Mouse (Mus musculus) kidney, adult 2 months (tissue): ENCODE results near the gene Tpcn1. TPM values are rescaled to one million over a fixed set of nuclear protein-coding genes. Genes with fewer than 3 reads are reported as not detected.
A peak's percentile ranks its signal among the peaks of the same experiment; 100 is the strongest.

Experiments used
- DNase-seq: peaks from one replicate; pipeline ENCODE4 v3.0.0; 2021
- H3K27ac ChIP-seq: fragments of 200-500 bp; 2 replicates; pipeline ENCODE4 v1.5.1; 2012; ENCODE audit warnings: low read depth, low read length, control low read depth, inconsistent platforms; ENCODE audit not compliant: insufficient read depth
- H3K27me3 ChIP-seq: fragments of 200-500 bp; replicated peaks from 2 replicates; pipeline ENCODE4 v1.6.1; 2012; ENCODE audit warnings: mild to moderate bottlenecking, moderate library complexity, low read length, inconsistent platforms; ENCODE audit not compliant: control insufficient read depth, insufficient read depth
- H3K36me3 ChIP-seq: fragments of 200-500 bp; 2 replicates; pipeline ENCODE4 v1.6.1; 2012; ENCODE audit warnings: mild to moderate bottlenecking, moderate library complexity, low read length, inconsistent platforms; ENCODE audit not compliant: control insufficient read depth, insufficient read depth
- H3K4me1 ChIP-seq: fragments of 200-500 bp; 2 replicates; pipeline ENCODE4 v1.6.1; 2011; ENCODE audit warnings: low read length; ENCODE audit not compliant: control insufficient read depth, insufficient read depth
- H3K4me3 ChIP-seq: fragments of 200-500 bp; 2 replicates; pipeline ENCODE4 v1.5.1; 2011; ENCODE audit warnings: mild to moderate bottlenecking, low read depth, low read length, control low read depth; ENCODE audit not compliant: insufficient read depth
- CTCF ChIP-seq: fragments of 200-500 bp; conservative IDR thresholded peaks from 2 replicates; pipeline ENCODE4 v1.5.1; 2011; ENCODE audit warnings: low read depth, mild to moderate bottlenecking, control low read depth, low read length, moderate library complexity, mixed read lengths; ENCODE audit not compliant: insufficient read depth, insufficient read length
- POLR2A ChIP-seq: fragments of 200-500 bp; IDR thresholded peaks from one replicate; pipeline ENCODE4 v1.6.1; 2011; ENCODE audit warnings: low read depth, low read length, control low read depth
- WGBS: fragments of 180-500 bp; shearing (Covaris S2); methylation state at CpG from one replicate; pipeline ENCODE4 v1.1.7; 2018; 5-methylcytosine and 5-hydroxymethylcytosine counted together
- polyA plus RNA-seq: library from polyadenylated mRNA; depleted of rRNA; stranded (reverse); fragments of >200 nt; gene quantifications from 2 replicates; pipeline ENCODE4 v1.2.3, GENCODE M21; 2012; rRNA removed

Tpcn1 gene
- 200 and 216 TPM in 2 replicates for polyA plus RNA-seq

- Histone ChIP-seq H3K36me3 (peaks cover 2% of the 10 kb centered on the region; the same call in 1 of the 2 replicates), H3K27ac (peak within 1 kb of the TSS; percentile 87), H3K27me3 (no peaks in the 10 kb centered on the region), H3K4me1 (peaks cover 23% of the 10 kb centered on the region), H3K4me3 (peak within 1 kb of the TSS; percentile 67)
- TF ChIP-seq POLR2A: peak; percentile 95
- no peak for TF ChIP-seq CTCF
- WGBS: under 1% methylated on average over 35 of the region's 35 CpGs
- peak; percentile 100 for DNase-seq
Observed at GRCm38 (mm10) chr5:120588569-120589094, at the start of gene Tpcn1, which contains the start of gene Iqcd. Tpcn1 (minus strand) TSS chr5:120588673. Iqcd (plus strand) TSS chr5:120589016.

GRCm38 (mm10) chr5:120635633-120636032 is 47.2 kb upstream of the Tpcn1 start:
- H3K4me3 ChIP-seq: no peak overlapping the region
- no peaks in the 10 kb centered on the region for H3K27me3 ChIP-seq
- TF ChIP-seq POLR2A (no peak), CTCF (no peak)
- WGBS: 73% methylated on average over 5 of the region's 5 CpGs
- H3K27ac ChIP-seq: no peak overlapping the region
- DNase-seq: no peak
- H3K36me3 ChIP-seq: no peaks in the 10 kb centered on the region
- no peaks in the 10 kb centered on the region for H3K4me1 ChIP-seq

- no peak overlapping the region for H3K27ac ChIP-seq
- no peak for TF ChIP-seq POLR2A
- no peak for TF ChIP-seq CTCF
- H3K27me3 ChIP-seq: no peaks in the 10 kb centered on the region
- WGBS: 26% methylated on average over 5 of the region's 5 CpGs
- no peaks in the 10 kb centered on the region for H3K36me3 ChIP-seq
- H3K4me1 ChIP-seq: no peaks in the 10 kb centered on the region
- H3K4me3 ChIP-seq: no peak overlapping the region
- no peak for DNase-seq
Observed at GRCm38 (mm10) chr5:120634860-120635259, 46.4 kb upstream of the Tpcn1 start.

- no peak for DNase-seq
- 51% methylated on average over 9 of the region's 9 CpGs for WGBS
- TF ChIP-seq CTCF (no peak), POLR2A (no peak)
- no peak within 1 kb of the TSS for H3K4me3 ChIP-seq
- no peaks in the 10 kb centered on the region for H3K27me3 ChIP-seq
- no peaks in the 10 kb centered on the region for H3K36me3 ChIP-seq
- H3K4me1 ChIP-seq: no peaks in the 10 kb centered on the region
- H3K27ac ChIP-seq: no peak within 1 kb of the TSS
Observed at GRCm38 (mm10) chr5:120634131-120634530, 45.7 kb upstream of the Tpcn1 start, which contains the start of gene Cfap73. Cfap73 (minus strand) TSS chr5:120634235.

GRCm38 (mm10) chr5:120631892-120632291 is 43.4 kb upstream of the Tpcn1 start:
- H3K36me3 ChIP-seq: no peaks in the 10 kb centered on the region
- DNase-seq: no peak
- no peak overlapping the region for H3K4me3 ChIP-seq
- TF ChIP-seq CTCF: no peak
- H3K4me1 ChIP-seq: no peaks in the 10 kb centered on the region
- H3K27ac ChIP-seq: no peak overlapping the region
- WGBS: 89% methylated on average over 5 of the region's 5 CpGs
- no peaks in the 10 kb centered on the region for H3K27me3 ChIP-seq

- no peak for DNase-seq
Observed at GRCm38 (mm10) chr5:120631128-120631527, 42.7 kb upstream of the Tpcn1 start.

GRCm38 (mm10) chr5:120628624-120629023 is 40.2 kb upstream of the Tpcn1 start:
- WGBS: 43% methylated on average over 7 of the region's 7 CpGs
- H3K27me3 ChIP-seq: no peaks in the 10 kb centered on the region
- H3K4me1 ChIP-seq: no peaks in the 10 kb centered on the region
- H3K36me3 ChIP-seq: peaks cover 2% of the 10 kb centered on the region; the same call in 1 of the 2 replicates
- DNase-seq: no peak
- TF ChIP-seq POLR2A (no peak), CTCF (0 out of 2 replicates have a peak, but pooled peaks have one; percentile 0)
- H3K27ac ChIP-seq: no peak overlapping the region
- no peak overlapping the region for H3K4me3 ChIP-seq

More at GRCm38 (mm10) chr5:120631128-120631527, 42.7 kb upstream of the Tpcn1 start:
- no peaks in the 10 kb centered on the region for H3K36me3 ChIP-seq
- no peaks in the 10 kb centered on the region for H3K27me3 ChIP-seq
- no peak overlapping the region for H3K4me3 ChIP-seq
- H3K4me1 ChIP-seq: no peaks in the 10 kb centered on the region
- H3K27ac ChIP-seq: no peak overlapping the region
- TF ChIP-seq CTCF (no peak), POLR2A (no peak)
- WGBS: 11% methylated on average over 29 of the region's 29 CpGs
